Mouse (Mus musculus) limb, embryonic 11.5 days (tissue): ENCODE data around the gene Tsacc. TPM values are rescaled to one million over a fixed set of nuclear protein-coding genes. Genes with fewer than 3 reads are reported as not detected.
"Not testable (repeated sequence)": the region's sequence is repeated elsewhere in the genome, so short reads cannot be mapped to it uniquely, and the experiment has no call there.

Experiments
- ATAC-seq: fragments of 200-750 bp; cut with Nextera tagmentation; 2 replicates; pipeline ENCODE4 v1.8.0; 2017; ENCODE audit warnings: low read depth; ENCODE audit not compliant: insufficient number of reproducible peaks, low FRiP score, low TSS enrichment
- DNase-seq: peaks from one replicate; pipeline ENCODE4 v3.0.0-alpha.2; 2015; ENCODE audit warnings: low spot score
- H3K27ac ChIP-seq: fragments of 300-500 bp; sonication (generic); replicated peaks from 2 replicates; pipeline ENCODE4 v1.5.1; 2014; ENCODE audit warnings: low read depth, mild to moderate bottlenecking, low read length
- H3K27me3 ChIP-seq: fragments of 300-500 bp; sonication (generic); 2 replicates; pipeline ENCODE4 v1.6.1; 2014; ENCODE audit warnings: mild to moderate bottlenecking, low read length, mixed read lengths; ENCODE audit not compliant: control insufficient read depth, insufficient read depth
- H3K36me3 ChIP-seq: fragments of 300-500 bp; sonication (generic); 2 replicates; pipeline ENCODE4 v1.6.1; 2014; ENCODE audit warnings: mild to moderate bottlenecking, low read length, moderate library complexity, mixed read lengths; ENCODE audit not compliant: control insufficient read depth, insufficient read depth
- H3K4me1 ChIP-seq: fragments of 300-500 bp; sonication (generic); 2 replicates; pipeline ENCODE4 v1.6.1; 2014; ENCODE audit warnings: low read length, mixed read lengths; ENCODE audit not compliant: control insufficient read depth, insufficient read depth
- H3K4me2 ChIP-seq: fragments of 300-500 bp; sonication (generic); 2 replicates; pipeline ENCODE4 v1.6.1; 2014; ENCODE audit warnings: low read depth, mild to moderate bottlenecking, moderate library complexity; ENCODE audit not compliant: severe bottlenecking
- H3K4me3 ChIP-seq: fragments of 300-500 bp; sonication (generic); 2 replicates; pipeline ENCODE4 v1.5.1; 2014; ENCODE audit warnings: low read depth, low read length
- H3K9ac ChIP-seq: fragments of 300-500 bp; sonication (generic); 2 replicates; pipeline ENCODE4 v1.6.1; 2014; ENCODE audit warnings: mild to moderate bottlenecking, low read length
- H3K9me3 ChIP-seq: fragments of 300-500 bp; sonication (generic); 2 replicates; pipeline ENCODE4 v1.6.1; 2016; ENCODE audit warnings: low read length; ENCODE audit not compliant: control insufficient read depth
- WGBS: fragments of 180-500 bp; shearing (Covaris S2); extraction: QIAGEN DNeasy Blood & Tissue Kit; methylation state at CpG from one replicate; pipeline ENCODE4 v1.1.7; 2014; 5-methylcytosine and 5-hydroxymethylcytosine counted together
- polyA plus RNA-seq: library from polyadenylated mRNA; unstranded; fragments of >200 nt; fragmentation: Nextera tagmentation; extraction: Ambion mirVana; gene quantifications from 2 replicates; pipeline ENCODE4 v1.2.1, GENCODE M21; 2014

The Tsacc gene
- polyA plus RNA-seq, 1 experiment from 2014 or later = 11.9 TPM

DNA sequence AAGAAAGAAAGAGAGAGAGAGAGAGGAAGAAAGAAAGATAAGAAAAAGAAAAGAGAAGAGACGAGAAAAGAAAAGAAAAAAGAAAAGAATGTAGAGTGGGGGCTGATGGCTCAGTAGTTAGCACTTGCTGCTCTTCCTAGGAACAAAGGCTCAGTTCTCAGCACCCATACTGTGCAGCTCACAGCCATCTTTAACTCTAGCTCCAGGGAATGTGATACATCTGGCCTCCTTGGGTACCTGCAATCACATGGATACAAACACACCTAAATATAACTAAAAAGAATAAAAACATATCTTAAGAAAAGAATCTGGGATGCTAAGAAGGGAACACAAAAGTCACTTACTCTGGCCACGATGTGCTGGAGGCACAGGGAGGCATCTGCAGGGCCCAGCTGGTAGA is 20.7 kb downstream of the Tsacc start:
- no peak overlapping the region for H3K27ac ChIP-seq
- no peak overlapping the region for H3K4me2 ChIP-seq
- 86% methylated on average over 2 of the region's 2 CpGs for WGBS
- no peaks in the 10 kb centered on the region for H3K27me3 ChIP-seq
- DNase-seq (no peak), ATAC-seq (no peak)
- H3K4me1 ChIP-seq = no peaks in the 10 kb centered on the region
- no peak overlapping the region for H3K4me3 ChIP-seq
- H3K9me3 ChIP-seq = no peaks in the 10 kb centered on the region
- H3K36me3 ChIP-seq = no peaks in the 10 kb centered on the region
- no peak overlapping the region for H3K9ac ChIP-seq

- H3K4me1 ChIP-seq = no peaks in the 10 kb centered on the region
- no peak overlapping the region for H3K4me2 ChIP-seq
- H3K4me3 ChIP-seq = no peak overlapping the region
- H3K9ac ChIP-seq = no peak overlapping the region
- no peaks in the 10 kb centered on the region for H3K36me3 ChIP-seq
- 92% methylated on average over 4 of the region's 4 CpGs for WGBS
- no peaks in the 10 kb centered on the region for H3K27me3 ChIP-seq
- no peak for ATAC-seq
- DNase-seq = no peak
- H3K9me3 ChIP-seq = no peaks in the 10 kb centered on the region
- H3K27ac ChIP-seq = no peak overlapping the region
These were observed 22.8 kb downstream of the Tsacc start for GRCm38 (mm10) chr3:88274002-88274401.

DNA sequence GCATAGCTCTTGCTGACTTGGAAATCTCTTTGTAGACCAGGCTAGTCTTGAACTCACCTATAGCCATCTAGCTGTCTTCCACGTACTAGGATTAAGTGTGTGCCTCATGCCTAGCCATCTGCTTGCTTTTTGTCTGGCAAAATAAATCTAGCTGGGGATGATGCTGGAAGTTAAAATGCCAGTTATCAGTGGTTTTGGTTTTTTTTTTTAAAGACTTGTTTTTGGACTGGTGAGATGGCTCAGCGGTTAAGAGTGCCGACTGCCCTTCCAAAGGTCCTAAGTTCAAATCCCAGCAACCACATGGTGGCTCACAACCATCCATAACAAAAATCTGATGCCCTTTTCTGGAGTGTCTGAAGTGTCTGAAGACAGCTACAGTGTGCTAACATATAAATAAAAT is 24.9 kb downstream of the Tsacc start:
- no peak for DNase-seq
- WGBS = 93% methylated on average over 3 of the region's 3 CpGs
- no peaks in the 10 kb centered on the region for H3K36me3 ChIP-seq

DNA sequence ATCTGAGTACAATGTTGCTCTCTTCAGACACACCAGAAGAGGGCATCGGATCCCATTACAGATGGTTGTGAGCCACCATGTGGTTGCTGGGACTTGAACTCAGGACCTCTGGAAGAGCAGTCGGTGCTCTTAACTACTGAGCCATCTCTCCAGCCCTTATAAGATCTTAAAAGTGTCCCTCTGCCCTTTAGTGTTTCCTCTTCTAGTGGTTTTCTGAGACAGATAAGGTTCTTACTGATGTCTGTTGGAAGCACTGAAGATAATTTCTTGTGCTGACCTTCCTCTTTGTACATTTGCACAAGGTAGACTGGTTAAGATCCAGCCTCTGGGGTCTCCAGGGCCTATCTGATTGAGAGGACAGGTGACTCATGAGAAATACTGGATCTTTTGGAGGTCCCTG is 25.5 kb downstream of the Tsacc start:
- 87% methylated on average over 2 of the region's 2 CpGs for WGBS

More for the DNA sequence above, 24.9 kb downstream of the Tsacc start:
- ATAC-seq = no peak
- no peak overlapping the region for H3K27ac ChIP-seq
- no peak overlapping the region for H3K4me2 ChIP-seq
- no peaks in the 10 kb centered on the region for H3K27me3 ChIP-seq
- no peaks in the 10 kb centered on the region for H3K9me3 ChIP-seq
- no peak overlapping the region for H3K9ac ChIP-seq
- H3K4me1 ChIP-seq = no peaks in the 10 kb centered on the region
- H3K4me3 ChIP-seq = no peak overlapping the region

GRCm38 (mm10) chr3:88268991-88269390 is 27.8 kb downstream of the Tsacc start:
- H3K9me3 ChIP-seq = no peaks in the 10 kb centered on the region
- H3K27ac ChIP-seq = no peak overlapping the region
- DNase-seq (no peak), ATAC-seq (no peak)
- H3K4me1 ChIP-seq = no peaks in the 10 kb centered on the region
- H3K27me3 ChIP-seq = no peaks in the 10 kb centered on the region
- no peak overlapping the region for H3K4me3 ChIP-seq
- WGBS = 81% methylated on average over 5 of the region's 5 CpGs
- H3K36me3 ChIP-seq = no peaks in the 10 kb centered on the region
- no peak overlapping the region for H3K4me2 ChIP-seq
- H3K9ac ChIP-seq = no peak overlapping the region

More for the DNA sequence above, 25.5 kb downstream of the Tsacc start:
- H3K4me1 ChIP-seq, H3K9ac ChIP-seq, H3K36me3 ChIP-seq, H3K9me3 ChIP-seq, H3K4me3 ChIP-seq, DNase-seq, H3K27me3 ChIP-seq, H3K4me2 ChIP-seq, H3K27ac ChIP-seq, ATAC-seq: not testable (repeated sequence)

DNA sequence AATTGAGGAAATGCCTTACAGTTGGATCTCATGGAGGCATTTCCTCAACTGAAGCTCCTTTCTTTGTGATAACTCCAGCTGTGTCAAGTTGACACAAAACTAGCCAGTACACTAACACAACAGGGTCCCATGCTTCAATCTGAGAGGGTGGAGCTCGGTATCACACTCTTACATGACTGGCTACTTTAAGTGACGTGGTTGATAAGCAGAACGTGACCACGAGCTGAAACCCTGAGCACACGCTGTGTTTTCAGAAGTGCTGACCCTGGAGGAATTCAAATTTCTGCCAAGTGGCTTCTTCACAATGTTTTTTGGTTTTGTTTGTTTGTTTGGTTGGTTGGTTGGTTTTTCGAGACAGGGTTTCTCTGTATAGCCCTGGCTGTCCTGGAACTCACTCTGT is 28.8 kb downstream of the Tsacc start:
- not testable (repeated sequence) for H3K4me3 ChIP-seq, H3K36me3 ChIP-seq, H3K4me2 ChIP-seq, H3K9ac ChIP-seq, H3K9me3 ChIP-seq, H3K27me3 ChIP-seq, DNase-seq, H3K4me1 ChIP-seq, ATAC-seq, H3K27ac ChIP-seq
- whole genome bisulfite sequencing = 87% methylated on average over 6 of the region's 6 CpGs

- H3K4me1 ChIP-seq = no peaks in the 10 kb centered on the region
- H3K27me3 ChIP-seq = no peaks in the 10 kb centered on the region
- 74% methylated on average over 3 of the region's 3 CpGs for WGBS
- no peaks in the 10 kb centered on the region for H3K9me3 ChIP-seq
- no peak overlapping the region for H3K27ac ChIP-seq
- DNase-seq (no peak), ATAC-seq (no peak)
- no peaks in the 10 kb centered on the region for H3K36me3 ChIP-seq
- H3K4me2 ChIP-seq = no peak overlapping the region
- H3K4me3 ChIP-seq = no peak overlapping the region
- H3K9ac ChIP-seq = no peak overlapping the region
These were observed 34.5 kb downstream of the Tsacc start for GRCm38 (mm10) chr3:88262346-88262745.

GRCm38 (mm10) chr3:88256382-88256781 is 40.4 kb downstream of the Tsacc start:
- H3K4me3 ChIP-seq = no peak overlapping the region
- no peaks in the 10 kb centered on the region for H3K36me3 ChIP-seq
- ATAC-seq = no peak
- H3K27ac ChIP-seq = no peak overlapping the region
- DNase-seq = no peak
- no peaks in the 10 kb centered on the region for H3K9me3 ChIP-seq
- peaks cover 5% of the 10 kb centered on the region; the same call in 1 of the 2 replicates for H3K4me1 ChIP-seq
- H3K4me2 ChIP-seq = no peak overlapping the region
- H3K27me3 ChIP-seq = peaks cover 24% of the 10 kb centered on the region
- no peak overlapping the region for H3K9ac ChIP-seq
- 62% methylated on average over 7 of the region's 7 CpGs for WGBS

- 28% methylated on average over 6 of the region's 6 CpGs for WGBS
- Histone ChIP-seq H3K4me2 (no peak overlapping the region), H3K27ac (no peak overlapping the region), H3K4me1 (peaks cover 5% of the 10 kb centered on the region; the same call in 1 of the 2 replicates), H3K4me3 (no peak overlapping the region), H3K27me3 (peaks cover 24% of the 10 kb centered on the region), H3K9ac (no peak overlapping the region), H3K36me3 (no peaks in the 10 kb centered on the region), H3K9me3 (no peaks in the 10 kb centered on the region)
- no peak for DNase-seq
- no peak for ATAC-seq
These were observed 40.8 kb downstream of the Tsacc start for GRCm38 (mm10) chr3:88255950-88256349.
